Comparison of ENCODE assay signal across 16 mouse cellular contexts in the genomic region with DNA sequence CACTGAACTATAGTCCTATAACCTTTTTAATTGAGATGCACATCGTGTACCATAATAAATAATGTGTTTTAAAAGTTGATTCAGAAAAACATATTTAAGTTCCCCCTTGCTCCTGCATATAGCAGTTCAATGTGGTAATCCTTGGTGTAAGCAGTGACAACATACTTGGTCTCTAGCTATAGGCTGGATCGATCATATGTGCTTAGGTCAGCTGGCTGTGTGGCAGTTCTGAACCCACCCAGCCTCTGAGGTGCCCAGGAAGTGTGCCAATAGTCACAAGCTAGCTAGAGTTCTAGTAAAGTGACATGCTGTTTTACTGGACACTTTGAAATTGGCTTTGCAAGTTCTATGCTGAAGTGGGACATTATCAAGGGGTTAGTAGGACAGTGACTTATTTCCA.
"Had no signal": no experiment of that assay in that cellular context is flagged by ENCODE, and none has a peak within 500 bp of the region (broad histone marks: within the 10 kb centered on the region; RNA-seq: fewer than 3 reads in every experiment).

No protein-coding gene starts in this region.

- H3K9me3 ChIP-seq: neural tube, embryonic 13.5 days; neural tube, embryonic 15.5 days; stomach, embryonic 15.5 days had no signal

- H3K4me3 ChIP-seq: neural tube, embryonic 13.5 days; neural tube, embryonic 15.5 days; stomach, embryonic 15.5 days had no signal

- H3K27ac ChIP-seq: neural tube, embryonic 13.5 days; neural tube, embryonic 15.5 days; stomach, embryonic 15.5 days; stomach, postnatal 0 days had no signal

- H3K27me3 ChIP-seq: neural tube, embryonic 13.5 days; neural tube, embryonic 15.5 days; stomach, embryonic 15.5 days had no signal

- DNase-seq: retina, postnatal 1 day; right cerebral cortex, adult 18-20 months; right cerebral cortex, postnatal 14 days; right cerebral cortex, postnatal 25 days; right cerebral cortex, postnatal 4 days; spleen, adult 18-20 months; thymus, adult 18-20 months; thymus, adult 2 months; thymus, postnatal 14 days; thymus, postnatal 25 days; thymus, postnatal 36 days; thymus, postnatal 4 days had no signal

- H3K36me3 ChIP-seq: neural tube, embryonic 13.5 days; neural tube, embryonic 15.5 days; stomach, embryonic 15.5 days had no signal

- H3K4me1 ChIP-seq: neural tube, embryonic 13.5 days had no signal
